Mouse (Mus musculus) cerebellum, adult (tissue): Measurements from ENCODE around the gene Snapin.
A peak's percentile ranks its signal among the peaks of the same experiment; 100 is the strongest.

ENCODE experiments used
- ATAC-seq: cut with Nextera tagmentation; 2 replicates; pipeline ENCODE4 v1.9.2; 2017; ENCODE audit warnings: mild to moderate bottlenecking, moderate library complexity, mixed read lengths; ENCODE audit not compliant: insufficient number of reproducible peaks, low FRiP score, low TSS enrichment

Snapin gene

GRCm38 (mm10) chr3:90490696-90491256 lies at the start of gene Snapin:
Snapin (minus strand) TSS chr3:90491033.
- peak; percentile 99 for ATAC-seq

GRCm38 (mm10) chr3:90537905-90538296 lies 47.1 kb upstream of the Snapin start:
- ATAC-seq: no peak

DNA sequence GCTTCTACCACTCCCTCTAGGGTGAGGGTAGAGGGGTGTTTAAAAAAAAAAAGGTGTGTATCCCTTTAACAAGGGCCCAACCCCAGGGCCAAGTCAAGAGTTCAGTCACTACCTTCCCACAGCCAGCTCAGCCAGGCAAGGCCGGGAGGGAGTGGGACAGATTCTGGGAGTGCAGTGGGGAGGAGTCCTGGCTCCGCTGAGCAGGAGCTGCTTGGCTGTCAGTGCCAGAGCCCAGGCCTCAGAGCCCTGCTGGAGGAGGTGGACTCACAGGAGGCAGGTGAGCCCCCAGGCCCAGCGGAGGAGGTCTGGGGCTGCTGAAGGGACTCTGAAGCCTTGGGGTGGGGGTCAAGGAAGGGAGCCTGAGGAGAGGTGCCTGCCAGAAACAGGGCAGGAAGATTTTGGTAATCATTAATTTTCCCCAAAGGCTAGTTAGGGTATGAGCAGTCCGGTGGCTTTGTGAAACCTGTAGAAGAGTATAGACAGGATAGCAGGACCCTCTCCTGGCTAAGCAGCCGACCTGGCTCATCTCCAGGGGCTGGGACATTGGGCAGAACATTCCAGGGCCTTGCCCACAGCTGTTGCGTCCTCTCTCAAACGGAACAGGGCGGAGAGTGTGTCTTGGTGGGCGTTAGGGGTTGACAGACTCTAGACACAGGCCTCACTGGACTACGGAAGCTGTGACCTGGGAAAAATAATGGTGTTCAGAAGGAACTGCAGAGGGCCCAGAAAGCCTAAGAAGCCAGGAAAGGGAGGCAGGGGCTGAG lies 46.5 kb upstream of the Snapin start, which contains the start of gene S100a16:
S100a16 (plus strand) TSS at position 114 of the 764 bp plus-strand sequence.
- ATAC-seq: peak; percentile 87

DNA sequence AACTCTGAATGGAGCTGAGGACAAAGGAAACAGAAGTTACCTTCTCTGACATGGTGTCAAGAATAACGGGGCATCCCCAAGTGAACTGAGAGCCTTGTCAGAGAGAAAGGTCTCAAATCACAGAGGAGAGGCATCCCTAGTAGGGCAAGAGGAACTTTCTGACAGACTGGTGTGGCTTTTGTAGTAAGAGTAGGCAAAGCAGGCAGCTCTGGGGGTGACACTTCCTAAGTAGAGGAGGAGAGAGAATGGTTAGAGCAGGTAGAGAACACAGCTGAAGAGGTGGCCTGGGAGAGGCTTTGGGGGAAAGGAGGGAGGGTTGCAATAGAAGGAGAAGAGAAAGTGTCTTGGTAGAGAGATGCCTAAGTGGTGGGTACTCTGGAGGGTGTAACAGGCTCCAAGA lies 44.6 kb upstream of the Snapin start:
- ATAC-seq: no peak

GRCm38 (mm10) chr3:90531713-90532112 lies 40.9 kb upstream of the Snapin start:
- ATAC-seq: no peak

DNA sequence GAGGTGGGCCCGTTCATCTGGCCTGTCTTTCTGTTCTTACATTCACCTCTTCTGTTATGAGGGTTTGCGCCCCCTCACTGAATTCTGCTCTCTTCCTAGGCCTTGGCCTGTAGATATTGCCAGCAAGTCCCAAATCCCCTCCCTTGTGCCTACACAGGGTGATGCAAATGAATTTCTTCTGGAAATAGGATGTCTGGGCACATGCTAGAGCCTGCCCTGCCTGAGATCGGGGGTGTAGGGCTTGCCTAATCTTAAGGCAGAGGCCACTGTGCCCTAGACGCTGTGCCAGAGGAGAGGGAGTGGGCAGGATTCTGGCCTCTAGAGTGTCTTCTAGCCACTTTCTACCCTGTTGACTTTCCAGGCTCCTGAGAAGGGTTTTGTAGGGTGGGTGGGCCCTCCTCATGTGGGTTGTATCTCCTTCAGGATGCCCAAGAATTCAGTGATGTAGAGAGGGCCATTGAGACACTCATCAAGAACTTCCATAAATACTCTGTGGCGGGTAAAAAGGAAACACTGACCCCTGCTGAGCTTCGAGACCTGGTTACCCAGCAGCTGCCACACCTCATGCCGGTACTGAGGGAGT lies 36.5 kb upstream of the Snapin start:
- no peak for ATAC-seq

DNA sequence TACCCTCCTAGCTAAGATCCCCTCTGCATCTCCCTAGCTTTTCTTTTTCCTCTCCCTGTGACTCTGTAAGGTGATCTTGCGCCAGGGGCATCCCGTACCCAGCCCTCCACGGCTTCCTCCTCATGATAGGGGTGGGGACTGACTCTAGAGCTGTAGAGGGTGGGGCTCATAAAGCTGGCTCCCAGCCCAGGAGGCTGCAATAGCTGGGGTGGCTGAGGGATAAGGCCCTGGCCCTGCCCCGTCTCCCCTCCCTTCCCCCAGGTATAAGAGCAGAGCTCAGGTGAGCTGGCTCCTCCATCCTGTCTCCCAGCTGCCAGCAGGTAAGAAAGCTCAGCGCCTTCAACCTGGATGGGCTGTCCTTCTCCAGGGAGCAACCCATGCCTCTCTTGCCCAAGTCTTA lies 35.7 kb upstream of the Snapin start, which contains the start of gene S100a14:
S100a14 (plus strand) TSS at position 277 of the 400 bp plus-strand sequence.
- ATAC-seq: no peak

- ATAC-seq: no peak
Observed at GRCm38 (mm10) chr3:90526076-90526475, 35.2 kb upstream of the Snapin start.

DNA sequence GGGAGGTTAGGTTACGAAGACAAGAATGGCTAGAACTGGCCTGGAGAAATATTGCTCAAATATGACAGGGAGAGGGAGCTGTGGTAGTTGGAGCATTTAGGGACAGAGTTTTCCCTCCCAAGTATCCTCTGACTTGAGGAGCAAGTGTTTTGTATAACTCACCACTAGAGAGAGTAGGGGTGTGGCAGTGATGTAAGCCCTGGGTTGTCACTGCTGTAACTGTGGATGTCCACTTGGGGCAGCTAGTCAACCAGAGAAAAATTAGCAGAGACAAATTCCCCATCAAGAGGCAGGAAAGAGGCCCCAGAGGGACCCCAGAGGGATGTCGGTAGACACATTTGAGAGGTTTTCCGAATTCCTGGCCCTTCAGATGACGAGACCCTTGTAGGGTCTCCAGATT lies 34.6 kb upstream of the Snapin start:
- ATAC-seq: peak; percentile 45; the same call in 1 of the 2 replicates

DNA sequence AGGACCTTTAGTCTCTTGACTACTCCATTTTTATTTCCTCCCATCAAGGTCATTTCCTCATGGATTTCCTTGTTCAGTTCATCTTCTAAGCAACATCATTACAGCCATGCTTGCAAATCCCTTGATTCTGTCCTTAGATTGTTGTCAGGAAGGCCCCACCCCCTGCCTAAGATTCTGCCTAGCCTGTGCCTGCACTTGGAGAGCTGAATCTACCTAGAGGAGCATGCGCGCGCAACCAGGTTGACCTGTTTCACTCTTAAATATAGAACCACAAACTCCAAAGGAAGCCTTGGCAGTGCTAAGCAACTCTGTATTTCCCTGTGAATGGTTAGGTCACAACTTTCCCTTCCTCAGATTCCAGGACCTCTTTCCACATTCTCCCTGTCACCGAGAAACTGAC lies 26.9 kb upstream of the Snapin start:
- no peak for ATAC-seq

- ATAC-seq: no peak
Observed at GRCm38 (mm10) chr3:90515789-90516188, 25.0 kb upstream of the Snapin start.

DNA sequence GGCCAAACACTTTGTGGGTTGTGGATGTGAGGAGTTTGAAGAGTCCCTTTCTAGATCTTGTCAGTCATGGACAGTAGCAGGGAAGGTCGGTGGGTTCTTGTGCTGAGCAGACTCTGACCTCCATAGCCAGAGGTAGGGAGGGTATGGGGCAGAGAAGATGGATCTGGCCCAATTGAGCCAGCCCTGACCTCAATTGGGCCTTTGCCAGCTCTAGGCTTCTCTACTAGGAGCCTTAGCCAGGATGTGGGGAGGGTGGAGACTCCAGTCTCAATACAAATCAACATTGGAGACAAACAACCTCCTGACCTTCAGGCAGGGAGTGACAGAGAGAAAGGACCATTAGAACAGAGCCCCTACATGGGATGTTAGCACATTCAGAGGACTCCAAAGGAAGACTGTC lies 24.4 kb upstream of the Snapin start:
- ATAC-seq: no peak

GRCm38 (mm10) chr3:90514691-90515090 lies 23.9 kb upstream of the Snapin start:
- no peak for ATAC-seq

DNA sequence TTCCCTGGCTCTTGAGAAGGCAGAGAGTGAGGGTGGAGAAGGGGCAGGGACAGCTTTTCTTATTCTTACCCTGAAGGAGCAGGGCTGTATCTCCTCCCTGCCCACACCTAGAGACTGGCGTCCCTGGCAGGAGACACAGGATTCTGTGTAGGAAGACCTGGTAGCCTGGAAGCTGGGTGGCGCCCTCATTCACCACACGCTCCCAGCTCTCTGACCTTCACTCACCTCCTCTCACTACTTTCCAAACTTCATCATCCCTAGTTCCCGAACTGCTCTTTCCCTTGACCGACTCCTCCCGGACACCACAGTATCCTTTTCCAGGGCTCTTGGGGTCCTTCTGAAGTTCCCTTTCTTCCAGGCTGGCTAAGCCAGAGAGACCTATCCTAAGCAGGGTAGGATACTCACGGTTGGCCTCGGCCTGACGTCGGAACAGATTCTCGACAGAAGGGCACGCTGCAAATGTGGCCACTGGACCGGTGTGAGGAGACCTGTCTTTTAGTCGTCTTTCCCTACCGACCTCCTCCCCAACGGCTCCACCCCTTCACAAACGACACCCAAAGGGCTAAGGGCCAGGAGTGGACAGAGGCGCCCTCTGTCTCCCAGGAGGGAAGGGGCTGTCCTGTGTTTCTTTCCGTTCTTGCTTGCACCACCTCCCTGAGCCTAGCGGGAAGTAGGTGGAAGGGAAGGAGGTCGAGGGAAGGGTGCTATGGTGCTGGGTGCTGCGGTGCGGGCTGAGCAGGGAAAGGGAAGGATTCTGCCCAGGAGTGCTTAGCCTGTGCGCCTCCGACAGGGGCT lies 23.2 kb upstream of the Snapin start, which contains the start of the genes S100a1 and S100a13:
S100a1 (minus strand) TSS at position 597 of the 795 bp plus-strand sequence.
S100a13 (plus strand) TSS at position 640 of the 795 bp plus-strand sequence.
- ATAC-seq: peak; percentile 12; the same call in 1 of the 2 replicates

GRCm38 (mm10) chr3:90512948-90513642 lies 22.3 kb upstream of the Snapin start:
- no peak for ATAC-seq

DNA sequence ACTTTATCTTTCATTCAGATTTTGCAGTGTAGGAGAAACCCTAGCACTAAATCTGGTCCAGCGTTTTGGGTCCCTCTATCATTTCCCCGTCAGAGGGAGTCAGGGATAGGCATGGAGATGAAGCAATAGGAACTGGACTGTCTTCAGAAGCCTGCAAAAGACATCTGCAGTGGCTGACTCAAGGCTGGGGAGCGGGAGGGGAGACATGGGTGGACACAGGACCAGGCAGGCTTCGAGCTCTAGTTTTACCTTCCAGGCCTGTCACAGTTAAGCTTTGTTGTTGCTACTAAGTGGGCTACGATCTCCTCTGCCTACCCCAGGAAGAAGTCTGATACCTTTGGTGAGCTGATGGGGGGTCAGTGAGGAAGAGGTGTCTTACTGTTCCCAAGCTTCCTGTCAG lies 21.4 kb upstream of the Snapin start:
- no peak for ATAC-seq

DNA sequence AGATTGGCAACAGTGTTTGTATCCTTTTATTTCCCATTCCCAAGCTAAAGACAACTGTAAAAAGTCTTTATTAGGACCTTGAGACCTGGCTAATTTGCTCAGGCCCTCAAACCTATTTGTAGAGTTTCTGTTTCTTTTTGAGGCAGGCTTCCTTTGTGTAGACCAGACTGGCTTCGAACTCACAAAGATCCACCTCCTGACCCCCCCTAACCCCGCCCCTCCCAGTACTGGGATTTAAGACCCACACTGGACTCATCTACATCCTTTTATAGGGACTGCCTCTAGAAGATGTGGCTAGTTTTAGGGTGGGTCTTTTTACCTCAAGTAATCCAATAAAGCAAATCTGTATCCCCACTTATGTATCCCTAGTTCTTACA lies 18.9 kb upstream of the Snapin start:
- ATAC-seq: no peak

GRCm38 (mm10) chr3:90508950-90509746 lies 18.3 kb upstream of the Snapin start, which contains the start of gene Chtop:
Chtop (minus strand) TSS chr3:90509498.
- peak; percentile 80 for ATAC-seq

DNA sequence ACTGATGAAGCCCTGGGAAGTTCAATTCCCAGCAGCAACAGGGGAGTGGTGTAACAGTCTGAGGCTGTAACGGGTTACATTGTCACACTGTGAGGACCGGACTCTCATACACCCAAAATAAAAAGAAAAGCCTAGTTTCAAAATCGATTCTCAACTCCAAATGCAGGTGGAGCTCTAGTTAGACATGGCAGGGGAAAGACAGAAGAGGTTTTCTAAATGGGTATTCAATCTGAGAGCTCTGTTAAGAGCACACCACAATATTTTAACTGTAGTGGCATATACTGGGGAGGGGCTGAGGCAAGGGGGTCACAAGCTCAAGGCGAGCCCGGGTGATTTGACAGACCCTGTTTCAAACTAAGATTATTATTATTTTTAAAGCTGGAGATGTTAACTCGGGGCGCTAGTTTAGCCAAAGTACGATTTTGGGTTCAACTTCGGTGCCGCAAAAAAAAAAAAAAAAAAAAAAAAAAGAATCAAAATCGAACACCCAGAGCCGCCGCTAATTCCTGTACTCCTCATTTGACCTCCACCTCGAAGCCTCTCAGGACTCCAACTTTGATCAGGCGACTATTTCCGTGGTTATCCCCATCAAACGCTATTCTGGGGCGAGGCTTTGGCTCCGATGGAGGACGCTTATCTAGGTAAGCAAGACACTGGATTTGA lies 17.6 kb upstream of the Snapin start:
- no peak for ATAC-seq
